Mouse (Mus musculus) neural tube, embryonic 13.5 days (tissue): ENCODE data around the gene Cldn15. TPM values are rescaled to one million over a fixed set of nuclear protein-coding genes. Genes with fewer than 3 reads are reported as not detected.
A peak's percentile ranks its signal among the peaks of the same experiment; 100 is the strongest.

Source experiments
- ATAC-seq: fragments of 200-750 bp; cut with Nextera tagmentation; 2 replicates; pipeline ENCODE4 v1.8.0; 2017; ENCODE audit warnings: low read depth, mild to moderate bottlenecking, moderate TSS enrichment, moderate library complexity
- H3K27ac ChIP-seq: fragments of 300-500 bp; sonication (generic); replicated peaks from 2 replicates; pipeline ENCODE4 v1.5.1; 2015; ENCODE audit warnings: moderate library complexity, mild to moderate bottlenecking, inconsistent platforms
- H3K27me3 ChIP-seq: fragments of 300-500 bp; sonication (generic); 2 replicates; pipeline ENCODE4 v1.6.1; 2015; ENCODE audit warnings: mild to moderate bottlenecking, inconsistent platforms
- H3K36me3 ChIP-seq: fragments of 300-500 bp; sonication (generic); 2 replicates; pipeline ENCODE4 v1.6.1; 2015; ENCODE audit warnings: mild to moderate bottlenecking, inconsistent platforms
- H3K4me1 ChIP-seq: fragments of 300-500 bp; sonication (generic); replicated peaks from 2 replicates; pipeline ENCODE4 v1.6.1; 2015; ENCODE audit warnings: inconsistent platforms
- H3K4me2 ChIP-seq: fragments of 300-500 bp; sonication (generic); 2 replicates; pipeline ENCODE4 v1.6.1; 2015; ENCODE audit warnings: inconsistent platforms, mild to moderate bottlenecking, moderate library complexity
- H3K4me3 ChIP-seq: fragments of 300-500 bp; sonication (generic); 2 replicates; pipeline ENCODE4 v1.5.1; 2015; ENCODE audit warnings: mild to moderate bottlenecking, inconsistent platforms
- H3K9ac ChIP-seq: fragments of 300-500 bp; sonication (generic); 2 replicates; pipeline ENCODE4 v1.6.1; 2015; ENCODE audit warnings: moderate library complexity, mild to moderate bottlenecking, inconsistent platforms
- H3K9me3 ChIP-seq: fragments of 300-500 bp; sonication (generic); 2 replicates; pipeline ENCODE4 v1.6.1; 2016; ENCODE audit warnings: inconsistent platforms
- WGBS: fragments of 180-500 bp; shearing (Covaris S2); methylation state at CpG from one replicate; pipeline ENCODE4 v1.1.7; 2015; 5-methylcytosine and 5-hydroxymethylcytosine counted together
- polyA plus RNA-seq: library from polyadenylated mRNA; unstranded; fragments of >200 nt; fragmentation: Nextera tagmentation; extraction: Ambion mirVana; gene quantifications from 2 replicates; pipeline ENCODE4 v1.2.1, GENCODE M21; 2015

Gene Cldn15
- polyA plus RNA-seq, 1 experiment from 2014 or later = 0.17 TPM

GRCm38 (mm10) chr5:136953015-136953414 is 13.4 kb upstream of the Cldn15 start, which contains the start of gene Fis1:
Fis1 (plus strand) TSS chr5:136953275.
- 0% methylated on average over 23 of the region's 23 CpGs for WGBS

GRCm38 (mm10) chr5:136953440-136953951 is 12.9 kb upstream of the Cldn15 start:
- Histone ChIP-seq H3K9ac (peak overlapping the region; percentile 83), H3K4me1 (peaks cover 25% of the 10 kb centered on the region), H3K9me3 (no peaks in the 10 kb centered on the region), H3K27me3 (no peaks in the 10 kb centered on the region), H3K27ac (peak overlapping the region; percentile 74), H3K4me2 (peak overlapping the region; percentile 74), H3K4me3 (peak overlapping the region; percentile 65), H3K36me3 (peaks cover 10% of the 10 kb centered on the region; the same call in 1 of the 2 replicates)
- ATAC-seq = peak; percentile 60
- WGBS = 2% methylated on average over 12 of the region's 12 CpGs

More at GRCm38 (mm10) chr5:136953015-136953414, 13.4 kb upstream of the Cldn15 start, which contains the start of gene Fis1:
- Histone ChIP-seq H3K9me3 (no peaks in the 10 kb centered on the region), H3K36me3 (peaks cover 10% of the 10 kb centered on the region; the same call in 1 of the 2 replicates), H3K4me2 (peak within 1 kb of the TSS; percentile 74), H3K4me3 (peak within 1 kb of the TSS; percentile 65), H3K4me1 (peaks cover 24% of the 10 kb centered on the region), H3K27ac (peak within 1 kb of the TSS; percentile 74), H3K27me3 (no peaks in the 10 kb centered on the region), H3K9ac (peak within 1 kb of the TSS; percentile 83)
- ATAC-seq = peak; percentile 95

- 85% methylated on average over 4 of the region's 4 CpGs for WGBS
- Histone ChIP-seq H3K9me3 (no peaks in the 10 kb centered on the region), H3K27ac (no peak overlapping the region), H3K36me3 (peaks cover 10% of the 10 kb centered on the region; the same call in 1 of the 2 replicates), H3K4me3 (no peak overlapping the region), H3K27me3 (no peaks in the 10 kb centered on the region), H3K4me1 (peaks cover 34% of the 10 kb centered on the region), H3K9ac (no peak overlapping the region), H3K4me2 (no peak overlapping the region)
- no peak for ATAC-seq
These were observed 10.8 kb upstream of the Cldn15 start for GRCm38 (mm10) chr5:136955622-136956021.

DNA sequence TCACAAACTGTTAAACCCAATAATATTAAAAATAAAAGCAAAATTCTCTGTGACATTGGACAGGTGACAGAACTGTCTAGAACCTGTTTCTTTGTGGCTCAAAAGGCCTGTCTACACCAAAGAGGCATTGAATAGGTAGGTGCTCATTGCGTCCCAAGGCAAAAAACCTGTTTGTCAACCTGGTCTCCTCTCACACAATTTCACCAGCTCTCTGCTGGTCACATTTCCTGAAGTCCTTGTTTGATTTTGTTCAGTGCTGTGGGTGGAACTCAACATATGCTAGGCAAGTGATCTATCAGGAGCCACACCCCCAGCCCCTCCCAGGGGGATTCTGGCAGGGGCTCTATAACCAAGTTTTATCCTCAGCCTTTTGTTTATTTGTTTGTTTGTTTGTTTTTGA is 9.2 kb upstream of the Cldn15 start:
- Histone ChIP-seq H3K27ac (no peak overlapping the region), H3K9me3 (no peaks in the 10 kb centered on the region), H3K4me2 (no peak overlapping the region), H3K4me3 (no peak overlapping the region), H3K4me1 (peaks cover 44% of the 10 kb centered on the region), H3K9ac (no peak overlapping the region), H3K27me3 (no peaks in the 10 kb centered on the region), H3K36me3 (peaks cover 10% of the 10 kb centered on the region; the same call in 1 of the 2 replicates)
- WGBS = 97% methylated on average over 1 of the region's 1 CpGs
- no peak for ATAC-seq

DNA sequence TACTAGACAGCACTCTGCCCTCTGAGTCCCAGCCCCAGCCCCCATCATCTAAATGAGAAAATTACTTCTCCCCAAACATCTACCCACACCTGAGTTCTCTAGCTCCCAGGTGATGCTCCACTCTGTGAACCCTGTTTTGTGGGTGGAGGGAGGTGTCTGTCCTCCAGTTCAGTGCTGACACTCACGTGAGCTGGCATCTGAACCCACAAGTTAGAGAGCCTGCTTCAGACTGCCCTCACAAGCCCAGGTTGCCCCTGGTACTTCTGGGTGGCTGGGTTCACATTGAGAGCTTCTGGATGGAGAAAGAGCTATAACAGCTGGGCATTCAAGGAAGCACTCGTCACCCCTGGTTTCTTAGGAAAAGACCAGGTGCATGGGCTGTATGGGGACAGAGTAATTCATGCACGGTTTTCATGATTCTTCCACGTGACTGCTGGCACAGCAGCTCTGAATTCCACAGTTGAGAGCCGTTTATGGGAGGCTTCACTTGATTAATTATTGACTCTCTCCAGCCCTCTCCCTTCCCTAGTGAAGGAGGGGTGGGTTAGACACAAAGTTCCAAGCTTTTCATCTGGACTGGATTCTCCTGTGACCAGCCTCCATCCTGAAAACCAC is 7.3 kb upstream of the Cldn15 start:
- peaks cover 21% of the 10 kb centered on the region for H3K36me3 ChIP-seq
- H3K9me3 ChIP-seq = no peaks in the 10 kb centered on the region
- WGBS = 57% methylated on average over 5 of the region's 5 CpGs
- no peaks in the 10 kb centered on the region for H3K27me3 ChIP-seq
- H3K27ac ChIP-seq = 0 out of 2 replicates have a peak overlapping the region, but pooled peaks have one; percentile 23
- no peak for ATAC-seq
- H3K4me3 ChIP-seq = no peak overlapping the region
- no peak overlapping the region for H3K9ac ChIP-seq
- H3K4me2 ChIP-seq = no peak overlapping the region
- H3K4me1 ChIP-seq = peaks cover 46% of the 10 kb centered on the region

DNA sequence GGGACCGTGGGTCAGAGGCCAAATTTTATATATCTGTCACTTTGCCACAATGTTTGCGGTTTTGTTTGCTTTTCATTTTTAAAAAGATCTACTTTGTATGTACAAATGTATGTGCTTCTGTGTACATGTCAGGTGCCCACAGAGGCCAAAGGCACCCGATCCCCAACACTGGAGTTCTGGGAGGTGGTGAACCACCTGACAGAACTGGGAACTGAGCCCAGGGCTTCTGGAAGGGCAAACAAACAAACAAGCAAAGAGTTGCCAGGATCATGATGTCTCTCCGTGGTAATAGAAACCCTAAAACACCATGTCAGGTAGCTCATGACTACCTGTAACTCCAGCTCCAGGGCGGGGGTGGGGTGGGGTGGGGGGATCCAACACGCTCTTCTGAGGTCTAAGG is 6.4 kb upstream of the Cldn15 start:
- 92% methylated on average over 6 of the region's 6 CpGs for WGBS
- Histone ChIP-seq H3K4me1 (peaks cover 37% of the 10 kb centered on the region), H3K4me3 (no peak overlapping the region), H3K4me2 (no peak overlapping the region), H3K36me3 (peaks cover 31% of the 10 kb centered on the region), H3K27ac (no peak overlapping the region), H3K9me3 (no peaks in the 10 kb centered on the region), H3K9ac (no peak overlapping the region), H3K27me3 (no peaks in the 10 kb centered on the region)
- ATAC-seq = no peak

DNA sequence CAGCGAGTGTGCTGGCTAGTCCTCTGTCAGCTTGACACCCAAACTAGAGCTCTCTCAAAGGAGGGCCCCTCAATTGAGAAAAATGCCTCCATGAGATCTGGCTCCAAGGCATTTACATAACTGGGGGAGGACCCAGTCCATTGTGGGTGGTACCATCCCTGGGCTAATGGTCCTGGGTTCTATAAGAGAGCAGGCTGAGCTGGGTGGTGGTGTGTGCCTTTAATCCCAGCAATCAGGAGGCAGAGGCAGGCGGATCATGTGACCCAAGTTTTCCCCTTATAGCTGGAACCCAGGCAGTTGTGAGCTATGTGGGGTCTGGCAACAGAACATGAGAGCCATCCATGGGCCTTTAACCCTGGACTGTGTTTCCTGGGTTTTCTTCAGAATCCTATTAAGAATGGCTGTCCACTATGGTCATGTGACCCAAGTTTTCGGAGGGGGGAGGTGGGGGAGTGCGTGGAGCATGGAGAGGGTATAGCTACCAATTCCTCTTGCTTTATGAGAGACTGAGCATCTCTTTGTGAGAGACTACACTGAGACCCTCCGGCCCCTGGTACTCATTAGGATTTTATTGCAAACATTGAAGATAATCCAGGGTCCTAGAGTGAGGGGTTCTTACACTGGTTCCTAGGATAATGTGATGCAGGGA is 5.0 kb upstream of the Cldn15 start:
- 22% methylated on average over 5 of the region's 5 CpGs for WGBS
- no peak; the same call in 1 of the 2 replicates for ATAC-seq
- peaks cover 36% of the 10 kb centered on the region for H3K4me1 ChIP-seq
- H3K4me2 ChIP-seq = peak overlapping the region; percentile 82
- peak overlapping the region; percentile 93 for H3K27ac ChIP-seq
- peaks cover 43% of the 10 kb centered on the region for H3K36me3 ChIP-seq
- H3K9me3 ChIP-seq = no peaks in the 10 kb centered on the region
- no peaks in the 10 kb centered on the region for H3K27me3 ChIP-seq
- peak overlapping the region; percentile 62 for H3K4me3 ChIP-seq
- peak overlapping the region; percentile 86 for H3K9ac ChIP-seq

GRCm38 (mm10) chr5:136961983-136962461 is 4.4 kb upstream of the Cldn15 start:
- Histone ChIP-seq H3K27ac (peak overlapping the region; percentile 93), H3K9me3 (no peaks in the 10 kb centered on the region), H3K27me3 (no peaks in the 10 kb centered on the region), H3K4me2 (peak overlapping the region; percentile 82), H3K4me1 (peaks cover 38% of the 10 kb centered on the region), H3K4me3 (peak overlapping the region; percentile 62), H3K36me3 (peaks cover 45% of the 10 kb centered on the region), H3K9ac (peak overlapping the region; percentile 86)
- peak; percentile 94 for ATAC-seq
- 0% methylated on average over 20 of the region's 20 CpGs for WGBS

DNA sequence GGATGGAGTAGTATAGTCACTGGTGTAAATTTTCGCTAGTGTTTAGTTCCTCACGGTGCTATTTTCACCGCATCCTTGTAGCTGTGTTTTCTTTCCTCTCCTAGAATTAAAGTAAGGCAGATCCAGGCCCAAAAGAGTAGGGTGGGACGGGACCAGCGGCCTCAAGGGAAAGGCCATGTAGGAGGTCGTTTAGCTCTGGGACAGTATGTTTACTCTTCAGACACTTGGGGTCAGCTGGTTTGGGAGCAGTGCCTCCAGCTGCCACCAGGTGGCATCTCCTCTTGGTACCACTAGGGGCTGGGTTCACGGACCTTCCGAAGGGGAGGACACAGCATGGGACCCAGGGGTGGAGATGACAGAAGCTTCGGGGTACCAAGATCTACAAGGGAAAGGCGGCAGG is 3.9 kb upstream of the Cldn15 start:
- WGBS = 3% methylated on average over 10 of the region's 10 CpGs
- H3K4me1 ChIP-seq = peaks cover 38% of the 10 kb centered on the region
- ATAC-seq = peak; percentile 74

DNA sequence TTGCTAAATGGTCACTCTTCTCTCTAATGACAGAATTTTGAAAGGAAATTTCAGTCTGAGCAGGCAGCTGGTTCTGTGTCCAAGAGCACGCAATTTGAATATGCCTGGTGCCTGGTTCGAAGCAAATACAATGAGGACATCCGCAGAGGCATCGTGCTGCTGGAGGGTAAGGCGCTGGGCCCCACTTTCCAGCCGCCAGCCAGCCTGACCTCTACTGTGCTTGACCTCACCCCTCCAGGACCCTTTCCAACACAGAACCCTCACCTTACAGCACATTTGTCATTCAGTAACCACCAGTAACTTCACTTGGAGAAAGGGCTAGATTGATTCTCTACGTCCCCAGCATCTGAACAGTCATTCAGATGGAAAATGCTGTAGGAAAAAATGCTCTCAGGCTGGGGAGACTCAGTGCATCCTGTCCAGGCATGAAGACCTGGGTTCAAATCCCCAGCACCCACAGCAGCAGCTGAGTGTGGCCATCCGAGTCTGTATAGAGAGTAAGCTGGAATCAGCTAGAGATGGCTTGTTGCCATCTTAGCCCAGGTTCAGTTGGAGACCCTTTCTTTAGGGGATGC is 3.4 kb upstream of the Cldn15 start:
- Histone ChIP-seq H3K4me1 (peaks cover 38% of the 10 kb centered on the region), H3K9ac (peak overlapping the region; percentile 86), H3K4me2 (peak overlapping the region; percentile 82), H3K27ac (peak overlapping the region; percentile 93; the same call in 1 of the 2 replicates), H3K4me3 (peak overlapping the region; percentile 62), H3K36me3 (peaks cover 45% of the 10 kb centered on the region), H3K9me3 (no peaks in the 10 kb centered on the region), H3K27me3 (no peaks in the 10 kb centered on the region)
- ATAC-seq = no peak
- WGBS = 69% methylated on average over 8 of the region's 8 CpGs

More for the DNA sequence above, 3.9 kb upstream of the Cldn15 start:
- Histone ChIP-seq H3K27ac (peak overlapping the region; percentile 93), H3K4me2 (peak overlapping the region; percentile 82), H3K36me3 (peaks cover 42% of the 10 kb centered on the region), H3K9ac (peak overlapping the region; percentile 86), H3K9me3 (no peaks in the 10 kb centered on the region), H3K4me3 (peak overlapping the region; percentile 62), H3K27me3 (no peaks in the 10 kb centered on the region)

- H3K4me2 ChIP-seq = no peak overlapping the region
- no peak overlapping the region for H3K27ac ChIP-seq
- H3K4me3 ChIP-seq = no peak overlapping the region
- no peak for ATAC-seq
- H3K36me3 ChIP-seq = peaks cover 49% of the 10 kb centered on the region
- no peak overlapping the region for H3K9ac ChIP-seq
- peaks cover 27% of the 10 kb centered on the region for H3K4me1 ChIP-seq
- 88% methylated on average over 9 of the region's 9 CpGs for WGBS
- H3K9me3 ChIP-seq = no peaks in the 10 kb centered on the region
- no peaks in the 10 kb centered on the region for H3K27me3 ChIP-seq
These were observed 1.2 kb upstream of the Cldn15 start for GRCm38 (mm10) chr5:136965210-136965609.

GRCm38 (mm10) chr5:136965686-136966085 is 730 bp upstream of the Cldn15 start:
- Histone ChIP-seq H3K4me2 (no peak overlapping the region), H3K9ac (0 out of 2 replicates have a peak overlapping the region, but pooled peaks have one; percentile 17), H3K4me3 (no peak overlapping the region), H3K4me1 (peaks cover 27% of the 10 kb centered on the region), H3K36me3 (peaks cover 49% of the 10 kb centered on the region), H3K27ac (peak overlapping the region; percentile 18; the same call in 1 of the 2 replicates), H3K27me3 (no peaks in the 10 kb centered on the region), H3K9me3 (no peaks in the 10 kb centered on the region)
- no peak for ATAC-seq
- 90% methylated on average over 8 of the region's 8 CpGs for WGBS
